Mouse (Mus musculus): ENCODE measurements around the gene Arv1. TPM values are rescaled to one million over a fixed set of nuclear protein-coding genes. Genes with fewer than 3 reads are reported as not detected.

Gene Arv1
- 9.9 TPM for polyA plus RNA-seq (2014; fragmentation: Illumina TruSeq; extraction: RNeasy Lipid Tissue Mini Kit (QIAGEN cat#74804); ENCODE audit: low read depth, low replicate concordance)

DNA sequence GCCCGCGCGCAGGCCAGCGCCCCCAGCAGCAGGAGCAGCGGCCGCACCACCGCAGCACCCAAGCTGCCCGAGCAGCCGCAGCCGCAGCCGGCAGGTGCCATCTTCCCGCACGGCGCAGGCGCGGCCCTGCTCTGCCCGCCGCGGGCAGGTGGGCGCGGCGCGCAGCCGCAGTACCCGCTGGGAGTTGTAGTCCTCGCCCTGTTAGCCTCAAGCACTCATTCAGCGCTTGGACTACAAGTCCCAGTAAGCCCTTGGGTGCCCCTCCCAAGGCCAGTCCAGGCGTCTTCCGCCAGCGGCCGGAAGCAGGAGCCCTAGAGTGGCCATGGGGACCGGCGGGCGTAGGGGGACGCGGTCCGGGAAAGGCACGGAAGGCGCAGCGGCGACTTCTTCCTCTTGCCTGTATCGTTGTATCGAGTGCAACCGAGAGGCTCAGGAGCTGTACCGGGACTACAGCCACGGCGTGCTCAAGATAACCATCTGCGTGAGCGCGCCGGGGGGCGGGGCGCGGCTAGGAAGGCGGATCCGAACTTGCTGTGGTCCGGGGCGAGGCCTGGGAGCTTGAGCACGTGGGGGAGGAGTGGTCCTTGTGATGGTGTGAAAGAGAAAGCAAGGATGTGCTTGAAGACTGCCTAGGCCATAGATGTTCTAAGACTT, at the start of gene Arv1, which contains the start of gene Ttc13:
Arv1 (plus strand) TSS at position 278 of the 654 bp plus-strand sequence.
Ttc13 (minus strand) TSS at position 122 of the 654 bp plus-strand sequence.

DNA sequence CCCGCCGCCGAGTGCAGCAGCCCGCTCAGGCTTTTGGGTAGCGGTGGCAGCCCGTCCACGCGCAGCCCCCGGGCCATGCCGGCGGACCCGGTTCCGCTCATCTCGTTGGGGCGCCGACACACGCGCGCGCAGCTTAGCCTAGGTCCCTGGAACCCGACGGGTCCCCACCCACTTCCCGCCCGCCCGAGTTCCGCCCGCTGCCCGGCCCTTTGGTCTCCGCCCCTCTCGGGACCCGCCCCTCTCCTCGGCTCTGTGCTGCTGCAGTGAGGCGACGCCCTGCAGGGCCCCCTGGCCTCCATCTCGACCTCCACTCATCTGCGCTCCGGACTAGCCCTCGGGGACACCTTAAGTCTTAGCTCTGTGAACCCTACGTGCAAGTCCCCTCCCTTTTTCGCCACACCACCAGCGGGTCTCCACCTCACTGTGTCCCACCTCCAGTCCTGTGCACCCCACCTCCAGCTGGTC, 29.8 kb downstream of the Arv1 start, which contains the start of gene Fam89a:
Fam89a (minus strand) TSS at position 124 of the 465 bp plus-strand sequence.

Other genes with a start within 250 kb of the Arv1 start
- 22.8 TPM for gene Cog2, start 201.4 kb upstream of the Arv1 start, polyA plus RNA-seq (2014; fragmentation: Illumina TruSeq; extraction: RNeasy Lipid Tissue Mini Kit (QIAGEN cat#74804); ENCODE audit: low read depth, low replicate concordance)
- 221 TPM for gene Agt, start 152.4 kb upstream of the Arv1 start, polyA plus RNA-seq (2014; fragmentation: Illumina TruSeq; extraction: RNeasy Lipid Tissue Mini Kit (QIAGEN cat#74804); ENCODE audit: low read depth, low replicate concordance)
- gene Capn9, start 146.0 kb upstream of the Arv1 start, polyA plus RNA-seq (2014; fragmentation: Illumina TruSeq; extraction: RNeasy Lipid Tissue Mini Kit (QIAGEN cat#74804); ENCODE audit: low read depth, low replicate concordance), result not detected
- gene 2310022B05Rik, start 58.8 kb upstream of the Arv1 start, polyA plus RNA-seq (2014; fragmentation: Illumina TruSeq; extraction: RNeasy Lipid Tissue Mini Kit (QIAGEN cat#74804); ENCODE audit: low read depth, low replicate concordance), result 24.7 TPM
- gene Ttc13, start 156 bp upstream of the Arv1 start, polyA plus RNA-seq (2014; fragmentation: Illumina TruSeq; extraction: RNeasy Lipid Tissue Mini Kit (QIAGEN cat#74804); ENCODE audit: low read depth, low replicate concordance), result 38.5 TPM
- 4.6 TPM for gene Fam89a, start 29.7 kb downstream of the Arv1 start, polyA plus RNA-seq (2014; fragmentation: Illumina TruSeq; extraction: RNeasy Lipid Tissue Mini Kit (QIAGEN cat#74804); ENCODE audit: low read depth, low replicate concordance)
- gene Trim67, start 71.0 kb downstream of the Arv1 start, polyA plus RNA-seq (2014; fragmentation: Illumina TruSeq; extraction: RNeasy Lipid Tissue Mini Kit (QIAGEN cat#74804); ENCODE audit: low read depth, low replicate concordance), result 4.1 TPM
- gene Gnpat, start 140.9 kb downstream of the Arv1 start, polyA plus RNA-seq (2014; fragmentation: Illumina TruSeq; extraction: RNeasy Lipid Tissue Mini Kit (QIAGEN cat#74804); ENCODE audit: low read depth, low replicate concordance), result 125 TPM
- 19.3 TPM for gene 2810004N23Rik, start 141.0 kb downstream of the Arv1 start, polyA plus RNA-seq (2014; fragmentation: Illumina TruSeq; extraction: RNeasy Lipid Tissue Mini Kit (QIAGEN cat#74804); ENCODE audit: low read depth, low replicate concordance)
- 6.7 TPM for gene Exoc8, start 175.6 kb downstream of the Arv1 start, polyA plus RNA-seq (2014; fragmentation: Illumina TruSeq; extraction: RNeasy Lipid Tissue Mini Kit (QIAGEN cat#74804); ENCODE audit: low read depth, low replicate concordance)
- gene Sprtn, start 175.7 kb downstream of the Arv1 start, polyA plus RNA-seq (2014; fragmentation: Illumina TruSeq; extraction: RNeasy Lipid Tissue Mini Kit (QIAGEN cat#74804); ENCODE audit: low read depth, low replicate concordance), result 15.6 TPM
- gene Egln1, start 227.2 kb downstream of the Arv1 start, polyA plus RNA-seq (2014; fragmentation: Illumina TruSeq; extraction: RNeasy Lipid Tissue Mini Kit (QIAGEN cat#74804); ENCODE audit: low read depth, low replicate concordance), result 30.1 TPM